Comparison of ENCODE assay signal across 23 mouse cellular contexts in genomic region chr2:9892541-9892940, GRCm38 (mm10). TPM values are rescaled to one million over a fixed set of nuclear protein-coding genes. Genes with fewer than 3 reads are reported as not detected.
"Had no signal": no experiment of that assay in that cellular context is flagged by ENCODE, and none has a peak within 500 bp of the region (broad histone marks: within the 10 kb centered on the region; RNA-seq: fewer than 3 reads in every experiment).

No protein-coding gene starts in this region.

- H3K9me3 ChIP-seq: liver, embryonic 13.5 days; lung, embryonic 15.5 days; megakaryocyte, embryonic 14.5 days; neural tube, embryonic 12.5 days; stomach, embryonic 15.5 days had no signal

- H3K4me3 ChIP-seq: limb, embryonic 12.5 days; liver, embryonic 13.5 days; lung, embryonic 15.5 days; megakaryocyte, embryonic 14.5 days; neural tube, embryonic 12.5 days; stomach, embryonic 15.5 days had no signal

- DNase-seq: kidney, adult 11 months; kidney, adult 9 months; kidney, postnatal 36 days; layer of hippocampus, adult 9-11 months; liver; liver, embryonic 13.5 days; liver, postnatal 0 days; lung, postnatal 14 days; right cerebral cortex, postnatal 14 days; thymus, adult 2 months; thymus, postnatal 36 days had no signal

- H3K4me2 ChIP-seq: limb, embryonic 12.5 days; liver, embryonic 13.5 days; lung, embryonic 15.5 days; neural tube, embryonic 12.5 days; stomach, embryonic 15.5 days had no signal

- H3K36me3 ChIP-seq: limb, embryonic 12.5 days; liver, embryonic 13.5 days; lung, embryonic 15.5 days; neural tube, embryonic 12.5 days; stomach, embryonic 15.5 days had no signal

- ATAC-seq: liver, postnatal 0 days had no signal

- H3K9ac ChIP-seq: limb, embryonic 12.5 days; liver, embryonic 13.5 days; liver, postnatal 0 days; lung, embryonic 15.5 days; neural tube, embryonic 12.5 days; stomach, embryonic 15.5 days had no signal

- H3K27ac ChIP-seq: kidney, postnatal 0 days; limb, embryonic 12.5 days; liver, embryonic 13.5 days; lung, embryonic 15.5 days; macrophage; neural tube, embryonic 12.5 days; stomach, embryonic 15.5 days had no signal

RNA-seq across cellular contexts. Expression of gene Gata3, which starts 2.7 kb away (rescaled TPM):
- total RNA-seq: layer of hippocampus, adult 18-20 months; left cerebral cortex, postnatal 36 days had no signal
- polyA plus RNA-seq: macrophage had no signal

RNA-seq across cellular contexts. Expression of gene 9230102O04Rik, which starts 3.2 kb away (rescaled TPM):
- total RNA-seq: layer of hippocampus, adult 18-20 months; left cerebral cortex, postnatal 36 days; neutrophil, adult 5-6 weeks had no signal
- polyA plus RNA-seq: limb, embryonic 12.5 days; liver, embryonic 13.5 days; liver, postnatal 0 days; lung, embryonic 15.5 days; macrophage; spleen, adult 2 months; stomach, embryonic 15.5 days; testis, adult 2 months; thymus, adult 2 months had no signal

RNA-seq across cellular contexts. Expression of gene 4930412O13Rik, which starts 11.5 kb away (rescaled TPM):
- total RNA-seq: layer of hippocampus, adult 18-20 months; left cerebral cortex, postnatal 36 days; neutrophil, adult 5-6 weeks had no signal
- polyA plus RNA-seq: limb, embryonic 12.5 days; liver, embryonic 13.5 days; liver, postnatal 0 days; lung, embryonic 15.5 days; macrophage; spleen, adult 2 months; stomach, embryonic 15.5 days; thymus, adult 2 months had no signal
